Mouse (Mus musculus): ENCODE data around the gene Gpr142.

DNA sequence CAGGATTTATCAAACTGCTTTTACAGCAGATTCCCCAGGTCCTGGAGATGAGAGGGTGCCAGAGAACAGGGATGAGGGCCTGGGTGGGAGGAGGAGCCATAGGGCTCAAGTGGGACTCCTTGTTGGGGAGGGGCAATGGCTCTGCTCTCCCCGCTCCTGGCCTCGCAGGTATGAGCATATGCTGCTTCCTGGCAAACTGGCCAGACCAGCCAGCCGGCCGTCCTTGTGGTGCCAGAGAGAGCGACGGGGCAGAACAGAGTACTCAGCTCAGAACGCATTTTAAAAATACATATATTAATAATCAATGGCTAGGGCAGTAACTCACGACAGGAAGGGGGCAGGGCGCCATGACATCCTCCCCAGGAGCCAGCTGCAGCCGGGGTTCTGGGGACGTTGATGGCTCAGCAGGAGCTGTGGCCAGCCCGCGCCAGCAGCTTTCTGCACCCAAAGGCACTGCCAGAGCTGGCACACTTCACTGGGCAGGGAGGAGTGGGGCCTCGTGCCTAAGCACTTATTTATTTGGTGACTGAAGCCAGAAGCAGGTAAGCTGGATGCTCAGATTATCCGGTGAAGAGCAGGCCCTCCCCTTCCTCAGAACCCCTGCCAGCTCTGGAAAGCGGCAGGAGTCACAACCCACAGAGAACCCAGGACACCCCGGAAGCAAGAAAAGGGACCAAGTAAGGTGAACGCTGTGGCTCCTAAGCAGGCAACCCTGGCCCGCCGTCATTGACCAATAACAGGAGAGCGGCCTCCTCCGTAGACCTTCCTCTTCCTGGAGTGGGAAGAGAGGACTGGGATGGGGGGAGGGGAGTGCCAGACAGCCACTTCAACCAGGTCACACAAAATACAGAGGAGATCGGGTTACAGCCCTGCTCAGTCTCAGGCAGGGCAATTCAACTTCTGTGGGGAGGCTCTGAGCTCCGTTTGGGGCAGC lies 31.0 kb downstream of the Gpr142 start:
- TF ChIP-seq POLR2A (IDR thresholded peaks at IDR 0.05; ENCODE audit: low read depth, low read length): no peak
- no peak for TF ChIP-seq CTCF (conservative IDR thresholded peaks at IDR 0.05; ENCODE audit: insufficient read depth, insufficient read length, low read depth, low read length)

Measured in kidney, adult 2 months (tissue).